Mouse (Mus musculus) midbrain, embryonic 14.5 days (tissue): ENCODE results near the gene Gm4214. TPM values are rescaled to one million over a fixed set of nuclear protein-coding genes. Genes with fewer than 3 reads are reported as not detected.
"Not testable (repeated sequence)": the region's sequence is repeated elsewhere in the genome, so short reads cannot be mapped to it uniquely, and the experiment has no call there.

ENCODE experiments used
- ATAC-seq: fragments of 200-750 bp; cut with Nextera tagmentation; 2 replicates; pipeline ENCODE4 v1.8.0; 2017; ENCODE audit warnings: moderate number of reproducible peaks, moderate library complexity; ENCODE audit not compliant: low FRiP score, low TSS enrichment
- DNase-seq: peaks from one replicate; pipeline ENCODE4 v3.0.0-alpha.2; 2015
- H3K27ac ChIP-seq: fragments of 300-500 bp; sonication (generic); replicated peaks from 2 replicates; pipeline ENCODE4 v1.5.1; 2014; ENCODE audit warnings: mild to moderate bottlenecking, low read depth, low read length, moderate library complexity
- H3K27me3 ChIP-seq: fragments of 300-500 bp; sonication (generic); 2 replicates; pipeline ENCODE4 v1.6.1; 2014; ENCODE audit warnings: low read length, control low read depth, mixed read lengths; ENCODE audit not compliant: control insufficient read depth, insufficient read depth
- H3K36me3 ChIP-seq: fragments of 300-500 bp; sonication (generic); 2 replicates; pipeline ENCODE4 v1.6.1; 2014; ENCODE audit warnings: low read length, control low read depth; ENCODE audit not compliant: control insufficient read depth, insufficient read depth
- H3K4me1 ChIP-seq: fragments of 300-500 bp; sonication (generic); 2 replicates; pipeline ENCODE4 v1.6.1; 2014; ENCODE audit warnings: mild to moderate bottlenecking, antibody characterized with exemption, low read length, control low read depth; ENCODE audit not compliant: control insufficient read depth, insufficient read depth
- H3K4me2 ChIP-seq: fragments of 300-500 bp; sonication (generic); 2 replicates; pipeline ENCODE4 v1.6.1; 2014; ENCODE audit warnings: mild to moderate bottlenecking, low read length, moderate library complexity
- H3K4me3 ChIP-seq: fragments of 300-500 bp; sonication (generic); replicated peaks from 2 replicates; pipeline ENCODE4 v1.5.1; 2014; ENCODE audit warnings: low read depth, low read length
- H3K9ac ChIP-seq: fragments of 300-500 bp; sonication (generic); replicated peaks from 2 replicates; pipeline ENCODE4 v1.6.1; 2014; ENCODE audit warnings: mild to moderate bottlenecking, low read length, moderate library complexity
- H3K9me3 ChIP-seq: fragments of 300-500 bp; sonication (generic); 2 replicates; pipeline ENCODE4 v1.6.1; 2016; ENCODE audit warnings: low read length, control low read depth, mixed read lengths; ENCODE audit not compliant: control insufficient read depth
- WGBS: fragments of 180-500 bp; shearing (Covaris S2); extraction: QIAGEN DNeasy Blood & Tissue Kit; methylation state at CpG from one replicate; pipeline ENCODE4 v1.1.7; 2014; 5-methylcytosine and 5-hydroxymethylcytosine counted together
- polyA plus RNA-seq: library from polyadenylated mRNA; unstranded; fragments of >200 nt; fragmentation: Nextera tagmentation; extraction: Ambion mirVana; gene quantifications from 2 replicates; pipeline ENCODE4 v1.2.1, GENCODE M21; 2014

Gene Gm4214
- polyA plus RNA-seq = not detected in 2 replicates

GRCm38 (mm10) chr7:22984573-22984972 lies at the start of gene Gm4214:
TSS of gene Gm4214 (minus strand) at chr7:22984673.
- H3K27me3 ChIP-seq, ATAC-seq, H3K9ac ChIP-seq, H3K27ac ChIP-seq, H3K4me2 ChIP-seq, H3K4me3 ChIP-seq, H3K9me3 ChIP-seq, DNase-seq, H3K36me3 ChIP-seq, H3K4me1 ChIP-seq: not testable (repeated sequence)
- WGBS = no CpG with 5 or more reads among the region's 5 CpGs

DNA sequence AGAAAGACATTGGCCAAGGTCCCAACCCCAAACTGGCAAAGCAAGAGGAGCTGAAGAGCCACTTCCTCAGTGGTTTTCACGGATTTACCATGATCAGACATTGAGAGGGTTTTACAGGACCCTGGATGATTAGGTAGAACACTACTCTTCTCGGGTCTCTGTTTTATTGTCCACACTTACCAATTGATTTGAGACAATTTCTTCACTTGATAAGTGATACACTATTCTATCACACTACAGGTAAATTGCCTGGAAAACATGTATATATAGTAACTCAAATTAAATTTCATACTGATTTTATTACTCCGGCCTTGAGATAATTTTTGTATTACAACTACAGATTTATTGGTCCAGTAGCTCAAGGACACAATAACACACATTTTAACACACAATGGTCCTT lies 35.4 kb upstream of the Gm4214 start, which contains the start of gene Gm4216:
Gene Gm4216 (minus strand): TSS at position 101 of the 400 bp plus-strand sequence.
- H3K4me2 ChIP-seq, H3K9me3 ChIP-seq, DNase-seq, H3K4me3 ChIP-seq, H3K36me3 ChIP-seq, ATAC-seq, H3K9ac ChIP-seq, H3K27ac ChIP-seq, H3K27me3 ChIP-seq, H3K4me1 ChIP-seq: not testable (repeated sequence)
- no CpG with 5 or more reads among the region's 3 CpGs for WGBS

Other genes starting within 250 kb of the Gm4214 start
- gene Vmn1r157, start 223.0 kb downstream of the Gm4214 start, polyA plus RNA-seq = not detected in 2 replicates
- not detected in 2 replicates for gene Vmn1r158, start 193.9 kb downstream of the Gm4214 start, polyA plus RNA-seq
- not detected in 2 replicates for gene Vmn1r159, start 141.1 kb downstream of the Gm4214 start, polyA plus RNA-seq
- gene Vmn1r160, start 113.4 kb downstream of the Gm4214 start, polyA plus RNA-seq = not detected in 2 replicates
- not detected in 2 replicates for gene Gm4216, start 35.2 kb upstream of the Gm4214 start, polyA plus RNA-seq
- gene Vmn1r163, start 70.9 kb upstream of the Gm4214 start, polyA plus RNA-seq = not detected in 2 replicates
- gene Gm8720, start 82.8 kb upstream of the Gm4214 start, polyA plus RNA-seq = not detected in 2 replicates
- gene Gm10662, start 159.8 kb upstream of the Gm4214 start, polyA plus RNA-seq = not detected in 2 replicates
- not detected in 2 replicates for gene Vmn1r165, start 232.7 kb upstream of the Gm4214 start, polyA plus RNA-seq